Mouse (Mus musculus): ENCODE results near the gene Rbfox3. TPM values are rescaled to one million over a fixed set of nuclear protein-coding genes. Genes with fewer than 3 reads are reported as not detected.

Gene Rbfox3
- polyA plus RNA-seq, 1 experiment from 2014 or later = 0.13 TPM

- ATAC-seq (ENCODE audit: insufficient read depth) = no peak
- Histone ChIP-seq H3K27me3 (ENCODE audit: insufficient read depth, low read length) (no peaks in the 10 kb centered on the region), H3K4me1 (ENCODE audit: insufficient read depth) (no peaks in the 10 kb centered on the region), H3K36me3 (ENCODE audit: insufficient read depth) (0 out of 2 replicates have a peak, but pooled peaks cover 8% of the 10 kb centered on the region), H3K9me3 (ENCODE audit: low read depth, low read length) (no peaks in the 10 kb centered on the region), H3K9ac (no peak overlapping the region), H3K4me3 (ENCODE audit: low read depth, low read length) (no peak overlapping the region), H3K27ac (ENCODE audit: low read depth) (no peak overlapping the region), H3K4me2 (no peak overlapping the region)
- TF ChIP-seq CTCF (IDR thresholded peaks at IDR 0.05; ENCODE audit: low read depth) = no peak
- DNase-seq = no peak
- 70% methylated on average over 2 of the region's 2 CpGs for WGBS
These were observed 458.4 kb downstream of the Rbfox3 start for GRCm38 (mm10) chr11:118452955-118453354.

GRCm38 (mm10) chr11:118451211-118451610 is 460.2 kb downstream of the Rbfox3 start:
- 77% methylated on average over 6 of the region's 6 CpGs for WGBS
- no peak overlapping the region for H3K4me2 ChIP-seq
- no peaks in the 10 kb centered on the region for H3K27me3 ChIP-seq (ENCODE audit: insufficient read depth, low read length)
- ATAC-seq (ENCODE audit: insufficient read depth) = no peak
- no peak overlapping the region for H3K9ac ChIP-seq
- H3K36me3 ChIP-seq (ENCODE audit: insufficient read depth) = 0 out of 2 replicates have a peak, but pooled peaks cover 8% of the 10 kb centered on the region
- no peak for DNase-seq
- H3K9me3 ChIP-seq (ENCODE audit: low read depth, low read length) = no peaks in the 10 kb centered on the region
- no peak overlapping the region for H3K4me3 ChIP-seq (ENCODE audit: low read depth, low read length)
- no peak overlapping the region for H3K27ac ChIP-seq (ENCODE audit: low read depth)
- TF ChIP-seq CTCF (IDR thresholded peaks at IDR 0.05; ENCODE audit: low read depth) = no peak
- no peaks in the 10 kb centered on the region for H3K4me1 ChIP-seq (ENCODE audit: insufficient read depth)

- H3K27ac ChIP-seq (ENCODE audit: low read depth) = no peak overlapping the region
- WGBS = 79% methylated on average over 8 of the region's 8 CpGs
- DNase-seq (no peak), ATAC-seq (ENCODE audit: insufficient read depth) (no peak)
- TF ChIP-seq CTCF (IDR thresholded peaks at IDR 0.05; ENCODE audit: low read depth) = no peak
- H3K27me3 ChIP-seq (ENCODE audit: insufficient read depth, low read length) = no peaks in the 10 kb centered on the region; the same call in 1 of the 2 replicates
- H3K4me1 ChIP-seq (ENCODE audit: insufficient read depth) = no peaks in the 10 kb centered on the region
- no peak overlapping the region for H3K4me2 ChIP-seq
- no peaks in the 10 kb centered on the region for H3K9me3 ChIP-seq (ENCODE audit: low read depth, low read length)
- 0 out of 2 replicates have a peak, but pooled peaks cover 8% of the 10 kb centered on the region for H3K36me3 ChIP-seq (ENCODE audit: insufficient read depth)
- no peak overlapping the region for H3K4me3 ChIP-seq (ENCODE audit: low read depth, low read length)
- H3K9ac ChIP-seq = no peak overlapping the region
These were observed 463.0 kb downstream of the Rbfox3 start for GRCm38 (mm10) chr11:118448385-118448784.

GRCm38 (mm10) chr11:118447346-118447745 is 464.1 kb downstream of the Rbfox3 start:
- no peak for DNase-seq
- no peaks in the 10 kb centered on the region; the same call in 1 of the 2 replicates for H3K27me3 ChIP-seq (ENCODE audit: insufficient read depth, low read length)
- no peaks in the 10 kb centered on the region for H3K9me3 ChIP-seq (ENCODE audit: low read depth, low read length)
- H3K9ac ChIP-seq = no peak overlapping the region
- H3K4me2 ChIP-seq = no peak overlapping the region
- H3K27ac ChIP-seq (ENCODE audit: low read depth) = no peak overlapping the region
- 0 out of 2 replicates have a peak, but pooled peaks cover 8% of the 10 kb centered on the region for H3K36me3 ChIP-seq (ENCODE audit: insufficient read depth)
- no peaks in the 10 kb centered on the region for H3K4me1 ChIP-seq (ENCODE audit: insufficient read depth)
- H3K4me3 ChIP-seq (ENCODE audit: low read depth, low read length) = no peak overlapping the region
- ATAC-seq (ENCODE audit: insufficient read depth) = no peak
- 57% methylated on average over 4 of the region's 4 CpGs for WGBS
- no peak for TF ChIP-seq CTCF (IDR thresholded peaks at IDR 0.05; ENCODE audit: low read depth)

GRCm38 (mm10) chr11:118445843-118446242 is 465.6 kb downstream of the Rbfox3 start:
- DNase-seq (peak; percentile 93), ATAC-seq (ENCODE audit: insufficient read depth) (peak; percentile 74; the same call in 1 of the 2 replicates)
- Histone ChIP-seq H3K36me3 (ENCODE audit: insufficient read depth) (0 out of 2 replicates have a peak, but pooled peaks cover 5% of the 10 kb centered on the region), H3K27ac (ENCODE audit: low read depth) (no peak overlapping the region), H3K9me3 (ENCODE audit: low read depth, low read length) (no peaks in the 10 kb centered on the region), H3K4me2 (no peak overlapping the region), H3K27me3 (ENCODE audit: insufficient read depth, low read length) (no peaks in the 10 kb centered on the region; the same call in 1 of the 2 replicates), H3K4me1 (ENCODE audit: insufficient read depth) (no peaks in the 10 kb centered on the region), H3K4me3 (ENCODE audit: low read depth, low read length) (no peak overlapping the region), H3K9ac (no peak overlapping the region)
- 12% methylated on average over 3 of the region's 3 CpGs for WGBS
- peak; percentile 98 for TF ChIP-seq CTCF (IDR thresholded peaks at IDR 0.05; ENCODE audit: low read depth)

- Histone ChIP-seq H3K9ac (no peak overlapping the region), H3K4me1 (ENCODE audit: insufficient read depth) (0 out of 2 replicates have a peak, but pooled peaks cover under 1% of the 10 kb centered on the region), H3K4me3 (ENCODE audit: low read depth, low read length) (no peak overlapping the region), H3K36me3 (ENCODE audit: insufficient read depth) (0 out of 2 replicates have a peak, but pooled peaks cover 3% of the 10 kb centered on the region), H3K27ac (ENCODE audit: low read depth) (no peak overlapping the region), H3K9me3 (ENCODE audit: low read depth, low read length) (no peaks in the 10 kb centered on the region), H3K27me3 (ENCODE audit: insufficient read depth, low read length) (no peaks in the 10 kb centered on the region; the same call in 1 of the 2 replicates), H3K4me2 (no peak overlapping the region)
- ATAC-seq (ENCODE audit: insufficient read depth) = peak; percentile 33; the same call in 1 of the 2 replicates
- WGBS = 29% methylated on average over 11 of the region's 11 CpGs
- peak; percentile 94 for TF ChIP-seq CTCF (IDR thresholded peaks at IDR 0.05; ENCODE audit: low read depth)
- DNase-seq = peak; percentile 93
These were observed 468.0 kb downstream of the Rbfox3 start for GRCm38 (mm10) chr11:118443201-118443970.

GRCm38 (mm10) chr11:118442691-118443090 is 468.7 kb downstream of the Rbfox3 start:
- WGBS = 42% methylated on average over 13 of the region's 13 CpGs
- H3K9me3 ChIP-seq (ENCODE audit: low read depth, low read length) = no peaks in the 10 kb centered on the region
- H3K4me1 ChIP-seq (ENCODE audit: insufficient read depth) = 0 out of 2 replicates have a peak, but pooled peaks cover 2% of the 10 kb centered on the region
- H3K27ac ChIP-seq (ENCODE audit: low read depth) = no peak overlapping the region
- H3K4me3 ChIP-seq (ENCODE audit: low read depth, low read length) = no peak overlapping the region
- ATAC-seq (ENCODE audit: insufficient read depth) (peak; percentile 2; the same call in 1 of the 2 replicates), DNase-seq (no peak)
- H3K36me3 ChIP-seq (ENCODE audit: insufficient read depth) = no peaks in the 10 kb centered on the region
- no peak overlapping the region for H3K9ac ChIP-seq
- H3K27me3 ChIP-seq (ENCODE audit: insufficient read depth, low read length) = no peaks in the 10 kb centered on the region; the same call in 1 of the 2 replicates
- no peak overlapping the region for H3K4me2 ChIP-seq
- no peak for TF ChIP-seq CTCF (IDR thresholded peaks at IDR 0.05; ENCODE audit: low read depth)

Small RNA genes lying within 50 kb of the gene (microRNA-seq; reads per million reads assigned to microRNA genes)
- gene Gm25040 (ENCODE audit: borderline number of aligned reads) = not detected

Other genes starting within 250 kb of the Rbfox3 start
- gene Enpp7, start 76.6 kb upstream of the Rbfox3 start, polyA plus RNA-seq (2014; fragmentation: Nextera tagmentation; extraction: Ambion mirVana) = not detected in 2 replicates
- 35.6 and 43.4 TPM in 2 replicates for gene Cbx2, start 111.4 kb upstream of the Rbfox3 start, polyA plus RNA-seq (2014; fragmentation: Nextera tagmentation; extraction: Ambion mirVana)
- gene Cbx8, start 129.4 kb upstream of the Rbfox3 start, polyA plus RNA-seq (2014; fragmentation: Nextera tagmentation; extraction: Ambion mirVana) = 8.5 and 8.8 TPM in 2 replicates
- 13.1 and 13.8 TPM in 2 replicates for gene Cbx4, start 174.6 kb upstream of the Rbfox3 start, polyA plus RNA-seq (2014; fragmentation: Nextera tagmentation; extraction: Ambion mirVana)